Mouse (Mus musculus) ES-Bruce4 (cell line): ENCODE results near the gene 5730409E04Rik. TPM values are rescaled to one million over a fixed set of nuclear protein-coding genes. Genes with fewer than 3 reads are reported as not detected.

ENCODE experiments used
- H3K27ac ChIP-seq: 2 replicates; pipeline ENCODE4 v1.5.1; 2012; ENCODE audit warnings: low read length, inconsistent platforms; ENCODE audit not compliant: insufficient read depth
- H3K27me3 ChIP-seq: 2 replicates; pipeline ENCODE4 v1.6.1; 2012; ENCODE audit warnings: mild to moderate bottlenecking, low read length, inconsistent platforms; ENCODE audit not compliant: control insufficient read depth, poor library complexity, insufficient read depth, severe bottlenecking
- H3K36me3 ChIP-seq: 2 replicates; pipeline ENCODE4 v1.6.1; 2012; ENCODE audit warnings: inconsistent platforms, mild to moderate bottlenecking, low read length, moderate library complexity; ENCODE audit not compliant: control insufficient read depth, poor library complexity, insufficient read depth, severe bottlenecking
- H3K4me1 ChIP-seq: one replicate; pipeline ENCODE4 v1.8.1; 2011; ENCODE audit warnings: low read length; ENCODE audit not compliant: control insufficient read depth, insufficient read depth
- H3K4me3 ChIP-seq: 2 replicates; pipeline ENCODE4 v1.5.1; 2011; ENCODE audit warnings: low read depth, mild to moderate bottlenecking, low read length
- H3K9ac ChIP-seq: 2 replicates; pipeline ENCODE4 v1.6.1; 2012; ENCODE audit warnings: low read depth, mild to moderate bottlenecking, inconsistent platforms; ENCODE audit not compliant: poor library complexity, severe bottlenecking
- H3K9me3 ChIP-seq: replicated peaks from 2 replicates; pipeline ENCODE4 v1.6.1; 2012; ENCODE audit warnings: mild to moderate bottlenecking, low read length, inconsistent platforms; ENCODE audit not compliant: control insufficient read depth, poor library complexity, insufficient read depth, severe bottlenecking
- CTCF ChIP-seq: IDR thresholded peaks from one replicate; pipeline ENCODE4 v1.8.1; 2011; ENCODE audit warnings: low read depth, low read length
- EP300 ChIP-seq: IDR thresholded peaks from 2 replicates; pipeline ENCODE4 v1.6.1; 2011; ENCODE audit warnings: low read depth, low read length; ENCODE audit not compliant: insufficient read depth
- POLR2A ChIP-seq: IDR thresholded peaks from one replicate; pipeline ENCODE4 v1.8.1; 2011; ENCODE audit warnings: low read length; ENCODE audit not compliant: insufficient read depth
- polyA plus RNA-seq: library from polyadenylated mRNA; stranded (reverse); fragments of >200 nt; gene quantifications from 2 replicates; pipeline ENCODE4 v1.2.4, GENCODE M21; 2011; ENCODE audit warnings: low read depth; ENCODE audit not compliant: missing spikeins, insufficient read depth, insufficient read length

5730409E04Rik gene
- polyA plus RNA-seq, 1 experiment: 2.3 TPM

GRCm38 (mm10) chr4:126641901-126642300, 32.3 kb downstream of the 5730409E04Rik start:
- Histone ChIP-seq H3K9me3 (no peaks in the 10 kb centered on the region), H3K9ac (no peak overlapping the region), H3K4me3 (no peak overlapping the region), H3K27ac (no peak overlapping the region), H3K4me1 (no peaks in the 10 kb centered on the region), H3K27me3 (no peaks in the 10 kb centered on the region), H3K36me3 (no peaks in the 10 kb centered on the region)
- TF ChIP-seq EP300 (no peak), CTCF (no peak), POLR2A (no peak)

- Histone ChIP-seq H3K4me1 (no peaks in the 10 kb centered on the region), H3K4me3 (no peak overlapping the region), H3K36me3 (no peaks in the 10 kb centered on the region), H3K27me3 (no peaks in the 10 kb centered on the region), H3K9me3 (no peaks in the 10 kb centered on the region), H3K27ac (no peak overlapping the region), H3K9ac (no peak overlapping the region)
- TF ChIP-seq EP300: no peak
- TF ChIP-seq POLR2A: no peak
- no peak for TF ChIP-seq CTCF
Observed at GRCm38 (mm10) chr4:126643815-126644214, 34.2 kb downstream of the 5730409E04Rik start.

DNA sequence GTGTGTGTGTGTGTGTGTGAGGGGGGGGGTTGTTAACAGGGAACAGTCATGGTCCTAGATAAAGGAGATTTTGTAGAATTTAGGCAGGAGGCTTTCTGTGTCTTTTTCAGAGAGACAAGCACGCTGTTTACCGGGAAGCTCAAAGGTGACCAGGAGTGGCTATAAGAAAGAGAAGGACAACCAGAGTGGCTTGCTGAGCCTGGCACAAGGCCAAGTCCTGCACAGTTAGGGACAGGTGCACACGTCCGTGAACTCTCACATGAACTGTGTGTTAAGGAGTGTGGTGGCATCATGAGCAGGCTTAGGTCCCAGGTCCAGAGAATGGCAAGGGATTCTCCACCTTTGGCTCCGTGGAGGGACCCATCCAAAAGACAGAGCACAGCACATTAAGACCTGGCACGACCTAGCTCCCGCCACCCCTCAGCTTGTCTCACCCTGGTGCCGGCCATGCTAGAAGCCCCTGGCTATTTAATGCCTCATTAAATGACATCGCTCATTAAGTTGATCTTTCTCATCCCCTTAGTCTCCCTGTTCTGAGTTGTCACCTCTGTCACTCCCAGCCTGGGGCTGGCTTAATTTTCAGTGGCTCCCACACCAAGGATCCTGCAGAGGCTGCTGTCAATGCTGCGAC, 34.8 kb downstream of the 5730409E04Rik start:
- Histone ChIP-seq H3K27me3 (no peaks in the 10 kb centered on the region), H3K27ac (no peak overlapping the region), H3K9ac (no peak overlapping the region), H3K9me3 (no peaks in the 10 kb centered on the region), H3K4me3 (no peak overlapping the region), H3K4me1 (no peaks in the 10 kb centered on the region), H3K36me3 (no peaks in the 10 kb centered on the region)
- TF ChIP-seq CTCF (no peak), POLR2A (no peak)

DNA sequence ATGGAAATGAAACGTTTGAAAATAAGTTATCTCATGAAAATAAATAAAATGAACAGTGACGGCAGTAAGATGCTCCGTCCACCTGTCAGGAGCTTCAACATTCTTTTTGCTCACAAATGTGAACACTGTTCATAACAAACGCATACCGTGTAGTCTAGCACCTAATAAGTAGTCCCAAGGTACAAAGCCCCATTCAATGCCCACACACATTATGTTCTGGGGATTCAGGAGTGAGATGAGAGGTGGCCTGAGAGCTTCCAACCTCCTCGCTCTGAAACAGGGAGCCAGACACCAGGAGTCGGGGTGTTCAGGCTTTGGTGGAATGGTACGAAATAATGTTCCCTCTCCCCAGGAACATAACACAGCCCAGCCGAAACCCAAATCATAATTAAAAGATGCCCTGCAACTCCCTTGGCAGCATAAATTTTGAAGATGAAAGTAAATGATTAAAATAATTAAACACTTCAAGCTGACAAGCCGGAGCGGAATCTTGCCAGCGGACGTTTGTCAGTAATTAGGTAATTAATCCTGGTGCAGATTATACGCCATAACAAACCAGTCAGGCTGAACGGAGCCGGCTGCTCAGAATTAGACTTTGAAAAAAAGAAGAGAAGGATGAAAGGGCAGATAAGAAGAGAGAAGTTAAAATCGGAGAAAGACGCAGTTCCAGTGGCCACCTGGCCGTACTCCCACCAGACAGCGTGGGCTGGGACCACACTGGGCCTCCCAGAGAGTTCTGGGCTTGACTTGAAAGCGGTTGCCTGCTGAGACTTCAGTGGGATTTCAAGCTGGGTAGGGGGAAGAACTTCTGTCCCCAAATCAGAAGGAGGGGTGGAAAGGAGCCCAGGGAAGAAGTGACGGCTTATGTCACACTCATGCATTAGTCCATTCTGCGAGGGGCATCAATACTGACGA, 38.6 kb downstream of the 5730409E04Rik start:
- Histone ChIP-seq H3K4me1 (no peaks in the 10 kb centered on the region), H3K27ac (no peak overlapping the region), H3K36me3 (no peaks in the 10 kb centered on the region), H3K27me3 (no peaks in the 10 kb centered on the region; the same call in 1 of the 2 replicates), H3K4me3 (no peak overlapping the region), H3K9me3 (no peaks in the 10 kb centered on the region), H3K9ac (no peak overlapping the region)
- TF ChIP-seq EP300: no peak
- TF ChIP-seq POLR2A: no peak
- no peak for TF ChIP-seq CTCF

GRCm38 (mm10) chr4:126653148-126653547, 43.5 kb downstream of the 5730409E04Rik start:
- Histone ChIP-seq H3K9me3 (no peaks in the 10 kb centered on the region), H3K27ac (no peak overlapping the region), H3K9ac (no peak overlapping the region), H3K4me3 (no peak overlapping the region), H3K36me3 (no peaks in the 10 kb centered on the region), H3K4me1 (no peaks in the 10 kb centered on the region), H3K27me3 (no peaks in the 10 kb centered on the region; the same call in 1 of the 2 replicates)
- no peak for TF ChIP-seq EP300

GRCm38 (mm10) chr4:126655356-126655755, 45.7 kb downstream of the 5730409E04Rik start:
- TF ChIP-seq POLR2A: no peak
- no peak for TF ChIP-seq EP300
- TF ChIP-seq CTCF: no peak
- Histone ChIP-seq H3K4me1 (no peaks in the 10 kb centered on the region), H3K9ac (no peak overlapping the region), H3K9me3 (no peaks in the 10 kb centered on the region), H3K4me3 (no peak overlapping the region), H3K27me3 (no peaks in the 10 kb centered on the region; the same call in 1 of the 2 replicates), H3K36me3 (no peaks in the 10 kb centered on the region), H3K27ac (no peak overlapping the region)
